Mouse (Mus musculus) bone marrow, adult 2 months (tissue): ENCODE results near the gene Slc10a6.

Experiments used
- CTCF ChIP-seq: fragments of 200-500 bp; IDR thresholded peaks from 2 replicates; pipeline ENCODE4 v1.5.1; 2011; ENCODE audit warnings: low read length, control low read depth; ENCODE audit not compliant: control insufficient read depth, insufficient read depth
- POLR2A ChIP-seq: fragments of 200-500 bp; IDR thresholded peaks from 2 replicates; pipeline ENCODE4 v1.6.1; 2011; ENCODE audit warnings: low read depth, mild to moderate bottlenecking, control low read depth, low read length, borderline replicate concordance; ENCODE audit not compliant: control insufficient read depth

- TF ChIP-seq POLR2A (no peak), CTCF (no peak)
Measured at GRCm38 (mm10) chr5:103591846-103592245, 37.4 kb downstream of the Slc10a6 start.
